In the genomic region with DNA sequence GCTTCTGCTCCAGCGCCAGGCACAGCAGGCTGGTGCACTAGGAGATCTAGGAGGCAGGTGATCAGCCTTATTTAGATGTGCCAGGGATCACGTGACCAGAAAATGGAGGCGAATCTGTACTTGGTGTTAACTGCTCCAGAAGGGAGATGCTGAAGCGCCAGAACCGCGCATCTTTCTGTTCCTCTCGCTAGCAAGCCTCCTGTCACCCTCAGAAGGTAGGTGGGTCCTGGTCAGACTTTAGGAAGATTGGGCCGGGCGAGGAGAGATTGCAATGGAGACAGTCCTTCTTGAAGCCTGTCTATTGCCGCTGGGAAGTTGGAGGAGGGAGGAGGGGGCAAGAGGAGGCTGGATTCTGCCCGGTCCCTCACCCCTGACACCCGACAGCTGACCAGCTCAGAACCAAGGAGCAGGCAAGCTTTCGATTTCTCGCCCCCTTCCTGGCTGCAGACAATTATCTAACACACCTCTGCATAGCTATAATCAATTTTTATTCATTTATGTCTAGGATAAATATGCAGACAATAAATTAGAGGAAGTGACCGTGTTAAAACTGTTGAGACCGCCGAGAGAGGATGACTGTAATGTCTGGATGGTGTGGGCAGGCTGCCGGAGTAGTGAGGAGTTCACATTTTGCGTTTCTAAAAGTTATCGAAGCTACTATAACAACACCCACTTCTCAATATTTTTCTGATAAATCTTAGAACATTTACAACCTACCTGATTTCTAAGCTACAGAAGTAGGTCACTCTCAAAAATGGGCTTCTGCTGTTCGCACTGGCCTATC, we compare ENCODE assay signal across 8 mouse cellular contexts.
DNase-seq lines count a peak whose midpoint lies in the region; ATAC-seq and TF ChIP-seq lines count a peak whose summit lies in the region.

No protein-coding gene starts in this region.

- no peak overlapping the region for H3K27ac ChIP-seq in forebrain, embryonic 11.5 days (ENCODE audit: low read depth, low read length)
- H3K27ac ChIP-seq in hindbrain, embryonic 16.5 days (ENCODE audit: low read depth, low read length), result peak overlapping the region; percentile 45; the same call in 1 of the 2 replicates
- peak overlapping the region; percentile 45; the same call in 1 of the 2 replicates for H3K27ac ChIP-seq in midbrain, embryonic 14.5 days (replicated peaks; ENCODE audit: low read depth, low read length)

- no peaks in the 10 kb centered on the region for H3K4me1 ChIP-seq in forebrain, embryonic 11.5 days (replicated peaks; ENCODE audit: control insufficient read depth, insufficient read depth, low read length)
- H3K4me1 ChIP-seq in hindbrain, embryonic 16.5 days (ENCODE audit: control insufficient read depth, insufficient read depth, low read depth, low read length), result peaks cover 5% of the 10 kb centered on the region
- H3K4me1 ChIP-seq in midbrain, embryonic 14.5 days (ENCODE audit: control insufficient read depth, insufficient read depth, low read length), result no peaks in the 10 kb centered on the region

- H3K27me3 ChIP-seq in forebrain, embryonic 11.5 days (ENCODE audit: control insufficient read depth, insufficient read depth, low read length), result peaks cover 3% of the 10 kb centered on the region; the same call in 1 of the 2 replicates
- H3K27me3 ChIP-seq in hindbrain, embryonic 16.5 days (replicated peaks; ENCODE audit: control insufficient read depth, insufficient read depth, low read length), result no peaks in the 10 kb centered on the region
- no peaks in the 10 kb centered on the region for H3K27me3 ChIP-seq in midbrain, embryonic 14.5 days (ENCODE audit: control insufficient read depth, insufficient read depth, low read length)

- 15% methylated on average over 21 of the region's 21 CpGs for WGBS in forebrain, embryonic 11.5 days
- 9% methylated on average over 21 of the region's 21 CpGs for WGBS in hindbrain, embryonic 16.5 days
- WGBS in midbrain, embryonic 14.5 days, result 12% methylated on average over 21 of the region's 21 CpGs

- peak; percentile 89 for ATAC-seq in forebrain, embryonic 11.5 days (replicated peaks; ENCODE audit: low FRiP score)
- ATAC-seq in hindbrain, embryonic 16.5 days, result peak; percentile 96
- ATAC-seq in midbrain, embryonic 14.5 days (ENCODE audit: low FRiP score, low TSS enrichment), result peak; percentile 84
- ATAC-seq in megakaryocyte-erythroid progenitor cell, adult 5-6 weeks (replicated peaks; ENCODE audit: low FRiP score, low TSS enrichment, poor library complexity, severe bottlenecking), result no peak

- no peak for TF ChIP-seq CTCF in brain, embryonic 14.5 days (IDR thresholded peaks at IDR 0.05; ENCODE audit: borderline replicate concordance, extremely low read depth, insufficient read depth, insufficient read length)

- H3K4me3 ChIP-seq in forebrain, embryonic 11.5 days (ENCODE audit: low read depth, low read length), result peak overlapping the region; percentile 32
- peak overlapping the region; percentile 54 for H3K4me3 ChIP-seq in hindbrain, embryonic 16.5 days (ENCODE audit: low read length)
- H3K4me3 ChIP-seq in midbrain, embryonic 14.5 days (replicated peaks; ENCODE audit: low read depth, low read length), result peak overlapping the region; percentile 48

- H3K36me3 ChIP-seq in forebrain, embryonic 11.5 days (ENCODE audit: control insufficient read depth, insufficient read depth, low read length), result no peaks in the 10 kb centered on the region
- no peaks in the 10 kb centered on the region for H3K36me3 ChIP-seq in hindbrain, embryonic 16.5 days (ENCODE audit: control insufficient read depth, insufficient read depth, low read length)
- H3K36me3 ChIP-seq in midbrain, embryonic 14.5 days (ENCODE audit: control insufficient read depth, insufficient read depth, low read length), result no peaks in the 10 kb centered on the region

- H3K4me2 ChIP-seq in forebrain, embryonic 11.5 days (ENCODE audit: low read depth, low read length, severe bottlenecking), result peak overlapping the region; percentile 65
- peak overlapping the region; percentile 76 for H3K4me2 ChIP-seq in hindbrain, embryonic 16.5 days (ENCODE audit: low read length)
- H3K4me2 ChIP-seq in midbrain, embryonic 14.5 days (ENCODE audit: low read length), result peak overlapping the region; percentile 72

- DNase-seq in CD4-positive helper T cell, adult 2 months (ENCODE audit: low read depth, low spot score), result peak; percentile 8
- DNase-seq in brain, embryonic 14.5 days (ENCODE audit: low read depth), result peak; percentile 89
- peak; percentile 64 for DNase-seq in forebrain, embryonic 11.5 days (ENCODE audit: low spot score)
- peak; percentile 71 to 78 for DNase-seq in left cerebral cortex, adult 18-20 months (ENCODE audit: low spot score in 2 of 2)
- DNase-seq in midbrain, embryonic 14.5 days, result peak; percentile 85
- no peak for DNase-seq in urinary bladder, postnatal 4 days (ENCODE audit: low spot score in 2 of 2)

- TF ChIP-seq POLR2A in brain, embryonic 14.5 days (IDR thresholded peaks at IDR 0.05; ENCODE audit: borderline replicate concordance, extremely low read depth, insufficient read depth, insufficient read length, poor library complexity, severe bottlenecking), result 0 out of 2 replicates have a peak, but pooled peaks have one; percentile 18

- H3K9ac ChIP-seq in forebrain, embryonic 11.5 days (ENCODE audit: low read length), result peak overlapping the region; percentile 44
- H3K9ac ChIP-seq in hindbrain, embryonic 16.5 days (ENCODE audit: low read depth, low read length), result peak overlapping the region; percentile 65
- H3K9ac ChIP-seq in midbrain, embryonic 14.5 days (replicated peaks; ENCODE audit: low read length), result peak overlapping the region; percentile 48

- H3K9me3 ChIP-seq in forebrain, embryonic 11.5 days (ENCODE audit: control insufficient read depth, low read length), result no peaks in the 10 kb centered on the region
- H3K9me3 ChIP-seq in hindbrain, embryonic 16.5 days (ENCODE audit: control insufficient read depth, low read length), result no peaks in the 10 kb centered on the region
- H3K9me3 ChIP-seq in midbrain, embryonic 14.5 days (ENCODE audit: control insufficient read depth, low read length), result no peaks in the 10 kb centered on the region

Comparison
In these comparisons a context has a peak if more than half of its experiments do, and no peak if none do; other contexts are left out.
1. DNase-seq: peak in CD4-positive helper T cell, adult 2 months (single experiment), brain, embryonic 14.5 days (single experiment), forebrain, embryonic 11.5 days (single experiment), left cerebral cortex, adult 18-20 months (2 of 2) and midbrain, embryonic 14.5 days (single experiment); none in urinary bladder, postnatal 4 days (0 of 2).
2. Peak in every context shown above with its lines, with median percentiles within 50 percentile points of each other: H3K4me2 ChIP-seq, H3K4me3 ChIP-seq and H3K9ac ChIP-seq.